Mouse (Mus musculus) spleen, postnatal 4 days (tissue): ENCODE measurements around the gene Rbfox1.

Experiments used
- DNase-seq, 2 experiments: peaks; one replicate each; pipeline ENCODE4 v3.0.0; 2022; ENCODE audit warnings: low spot score in 2 of 2

The Rbfox1 gene

GRCm38 (mm10) chr16:6349381-6349780 lies 464.2 kb downstream of the Rbfox1 start:
- no peak for DNase-seq

- no peak for DNase-seq
Measured at GRCm38 (mm10) chr16:6350256-6350655, 465.1 kb downstream of the Rbfox1 start.

GRCm38 (mm10) chr16:6353191-6353590 lies 468.0 kb downstream of the Rbfox1 start:
- no peak for DNase-seq

- DNase-seq = no peak
Measured at GRCm38 (mm10) chr16:6356931-6357330, 471.8 kb downstream of the Rbfox1 start.

- DNase-seq = no peak
Measured at GRCm38 (mm10) chr16:6365793-6366192, 480.6 kb downstream of the Rbfox1 start.

GRCm38 (mm10) chr16:6366649-6367048 lies 481.5 kb downstream of the Rbfox1 start:
- no peak for DNase-seq

- DNase-seq = no peak
Measured at GRCm38 (mm10) chr16:6380924-6381323, 495.8 kb downstream of the Rbfox1 start.

GRCm38 (mm10) chr16:6381572-6381971 lies 496.4 kb downstream of the Rbfox1 start:
- no peak for DNase-seq

- DNase-seq = no peak
Measured at GRCm38 (mm10) chr16:6382712-6383111, 497.6 kb downstream of the Rbfox1 start.

GRCm38 (mm10) chr16:6390278-6390930 lies 505.2 kb downstream of the Rbfox1 start:
- no peak for DNase-seq

- DNase-seq = no peak
Measured at GRCm38 (mm10) chr16:6396676-6397409, 511.7 kb downstream of the Rbfox1 start.

- DNase-seq = no peak
Measured at GRCm38 (mm10) chr16:6397635-6398034, 512.5 kb downstream of the Rbfox1 start.

- DNase-seq = no peak
Measured at GRCm38 (mm10) chr16:6402816-6403215, 517.7 kb downstream of the Rbfox1 start.

- DNase-seq = no peak
Measured at GRCm38 (mm10) chr16:6414846-6415245, 529.7 kb downstream of the Rbfox1 start.

GRCm38 (mm10) chr16:6421623-6422145 lies 536.5 kb downstream of the Rbfox1 start:
- DNase-seq = no peak

GRCm38 (mm10) chr16:6423878-6424409 lies 538.8 kb downstream of the Rbfox1 start:
- DNase-seq = no peak

- no peak for DNase-seq
Measured at GRCm38 (mm10) chr16:6424738-6425137, 539.6 kb downstream of the Rbfox1 start.

- DNase-seq = no peak
Measured at GRCm38 (mm10) chr16:6427292-6428281, 542.4 kb downstream of the Rbfox1 start.

- DNase-seq = no peak
Measured at GRCm38 (mm10) chr16:6430981-6431380, 545.8 kb downstream of the Rbfox1 start.

GRCm38 (mm10) chr16:6436445-6436844 lies 551.3 kb downstream of the Rbfox1 start:
- DNase-seq = no peak

- DNase-seq = no peak
Measured at GRCm38 (mm10) chr16:6448250-6448649, 563.1 kb downstream of the Rbfox1 start.

- DNase-seq = no peak
Measured at GRCm38 (mm10) chr16:6455349-6455748, 570.2 kb downstream of the Rbfox1 start.
